Mouse (Mus musculus) liver, embryonic 14.5 days (tissue): ENCODE results near the gene Afdn. TPM values are rescaled to one million over a fixed set of nuclear protein-coding genes. Genes with fewer than 3 reads are reported as not detected.

ENCODE experiments used
- ATAC-seq: fragments of 200-750 bp; cut with Nextera tagmentation; 2 replicates; pipeline ENCODE4 v1.8.0; 2017; ENCODE audit warnings: moderate number of reproducible peaks, mild to moderate bottlenecking, moderate library complexity; ENCODE audit not compliant: insufficient read depth
- DNase-seq, 3 experiments: peaks; one replicate each; pipeline ENCODE4 v3.0.0-alpha.2; 2012 to 2013; ENCODE audit warnings: low read depth in 3 of 3, low spot score in 3 of 3
- H3K27ac ChIP-seq: fragments of 300-500 bp; sonication (generic); 2 replicates; pipeline ENCODE4 v1.5.1; 2014; ENCODE audit warnings: moderate library complexity, mild to moderate bottlenecking, control low read depth, inconsistent platforms
- H3K27me3 ChIP-seq: fragments of 300-500 bp; sonication (generic); 2 replicates; pipeline ENCODE4 v1.6.1; 2014; ENCODE audit warnings: mild to moderate bottlenecking, low read length, moderate library complexity; ENCODE audit not compliant: control insufficient read depth, insufficient read depth
- H3K36me3 ChIP-seq: fragments of 300-500 bp; sonication (generic); replicated peaks from 2 replicates; pipeline ENCODE4 v1.6.1; 2014; ENCODE audit warnings: low read depth; ENCODE audit not compliant: control insufficient read depth, insufficient read depth
- H3K4me1 ChIP-seq, 2 experiments: fragments of 200-500 bp in 1 of 2; fragments of 300-500 bp in 1 of 2; sonication (generic) in 1 of 2; replicated peaks; 2 replicates each; pipeline ENCODE4 v1.6.1; 2012 to 2014; ENCODE audit warnings: antibody characterized with exemption in 1 of 2, inconsistent platforms in 1 of 2, low read length in 1 of 2; ENCODE audit not compliant: control insufficient read depth in 2 of 2, insufficient read depth in 2 of 2
- H3K4me2 ChIP-seq: fragments of 300-500 bp; sonication (generic); 2 replicates; pipeline ENCODE4 v1.6.1; 2014; ENCODE audit warnings: low read depth, mild to moderate bottlenecking, control low read depth, moderate library complexity
- H3K4me3 ChIP-seq, 2 experiments: fragments of 200-500 bp in 1 of 2; fragments of 300-500 bp in 1 of 2; sonication (generic) in 1 of 2; 2 replicates each; pipeline ENCODE4 v1.5.1; 2012 to 2014; ENCODE audit warnings: low read depth in 2 of 2, low read length in 2 of 2, mild to moderate bottlenecking in 2 of 2, control low read depth in 1 of 2, inconsistent platforms in 1 of 2, moderate library complexity in 1 of 2; ENCODE audit not compliant: insufficient read depth in 1 of 2
- H3K9ac ChIP-seq: fragments of 300-500 bp; sonication (generic); replicated peaks from 2 replicates; pipeline ENCODE4 v1.6.1; 2014; ENCODE audit warnings: mild to moderate bottlenecking, control low read depth, moderate library complexity
- H3K9me3 ChIP-seq: fragments of 300-500 bp; sonication (generic); 2 replicates; pipeline ENCODE4 v1.6.1; 2016; ENCODE audit warnings: low read length, mixed read lengths; ENCODE audit not compliant: control insufficient read depth
- CTCF ChIP-seq: IDR thresholded peaks from 2 replicates; pipeline ENCODE4 v1.5.1; 2016; ENCODE audit warnings: antibody characterized with exemption, low read depth, control low read depth
- EP300 ChIP-seq: IDR thresholded peaks from 2 replicates; pipeline ENCODE4 v1.6.1; 2016; ENCODE audit warnings: antibody characterized with exemption, low read depth
- WGBS: fragments of 180-500 bp; shearing (Covaris S2); extraction: QIAGEN DNeasy Blood & Tissue Kit; methylation state at CpG from one replicate; pipeline ENCODE4 v1.1.7; 2014; ENCODE audit not compliant: insufficient replicate concordance; 5-methylcytosine and 5-hydroxymethylcytosine counted together
- polyA plus RNA-seq, 2 experiments: library from polyadenylated mRNA; depleted of rRNA in 1 of 2; stranded (reverse) in 1 of 2; unstranded in 1 of 2; fragments of >200 nt; fragmentation: Nextera tagmentation in 1 of 2; extraction: Ambion mirVana in 1 of 2; gene quantifications; 2 replicates each; pipeline versions ENCODE4 v1.2.1 to v1.2.3; 2012 to 2014

Afdn gene
- polyA plus RNA-seq, 2 experiments: 6.4 to 7.1 TPM

DNA sequence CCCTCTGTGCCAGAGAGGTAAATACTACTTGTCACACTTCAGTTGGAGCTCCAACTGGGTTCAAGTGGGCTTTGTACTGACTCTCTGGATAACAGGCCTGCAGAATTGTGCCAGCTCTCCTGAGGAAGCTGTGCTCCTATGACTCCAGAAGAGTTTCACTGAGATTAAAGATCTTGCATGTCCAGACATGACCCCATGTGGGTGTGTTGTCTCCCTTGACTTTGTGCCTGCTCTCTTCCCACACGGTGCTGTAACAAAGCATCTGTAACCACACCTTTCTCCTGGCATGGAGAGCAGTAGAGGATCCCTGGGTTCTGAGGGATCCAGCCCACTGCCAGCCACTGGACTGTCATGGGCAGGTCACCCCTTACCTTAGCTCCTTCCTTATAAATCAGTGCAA lies 95.1 kb downstream of the Afdn start:
- DNase-seq (no peak), ATAC-seq (no peak)
- Histone ChIP-seq H3K9ac (no peak overlapping the region), H3K4me2 (no peak overlapping the region), H3K36me3 (no peaks in the 10 kb centered on the region), H3K27ac (no peak overlapping the region), H3K4me1 (no peaks in the 10 kb centered on the region), H3K9me3 (no peaks in the 10 kb centered on the region), H3K4me3 (no peak overlapping the region), H3K27me3 (no peaks in the 10 kb centered on the region)
- WGBS: 56% methylated on average over 1 of the region's 1 CpGs
- no peak for TF ChIP-seq EP300

- DNase-seq (no peak), ATAC-seq (no peak)
- H3K27me3 ChIP-seq: no peaks in the 10 kb centered on the region
- no peaks in the 10 kb centered on the region for H3K4me1 ChIP-seq
- no peaks in the 10 kb centered on the region for H3K9me3 ChIP-seq
- H3K9ac ChIP-seq: no peak overlapping the region
- WGBS: 66% methylated on average over 5 of the region's 5 CpGs
- TF ChIP-seq EP300: no peak
- no peaks in the 10 kb centered on the region for H3K36me3 ChIP-seq
- H3K4me2 ChIP-seq: no peak overlapping the region
- no peak overlapping the region for H3K27ac ChIP-seq
- no peak overlapping the region for H3K4me3 ChIP-seq
Measured at GRCm38 (mm10) chr17:13856429-13857090, 96.2 kb downstream of the Afdn start.

GRCm38 (mm10) chr17:13865340-13865739 lies 105.0 kb downstream of the Afdn start:
- no peak for DNase-seq
- Histone ChIP-seq H3K27me3 (no peaks in the 10 kb centered on the region), H3K4me1 (0 out of 4 replicates have a peak, but pooled peaks cover 0 to 4% of the 10 kb centered on the region in 2 experiments), H3K9ac (no peak overlapping the region), H3K9me3 (no peaks in the 10 kb centered on the region), H3K4me2 (no peak overlapping the region), H3K4me3 (no peak overlapping the region), H3K27ac (no peak overlapping the region), H3K36me3 (no peaks in the 10 kb centered on the region)
- 57% methylated on average over 5 of the region's 5 CpGs for WGBS
- ATAC-seq: no peak
- TF ChIP-seq CTCF: no peak
- no peak for TF ChIP-seq EP300

DNA sequence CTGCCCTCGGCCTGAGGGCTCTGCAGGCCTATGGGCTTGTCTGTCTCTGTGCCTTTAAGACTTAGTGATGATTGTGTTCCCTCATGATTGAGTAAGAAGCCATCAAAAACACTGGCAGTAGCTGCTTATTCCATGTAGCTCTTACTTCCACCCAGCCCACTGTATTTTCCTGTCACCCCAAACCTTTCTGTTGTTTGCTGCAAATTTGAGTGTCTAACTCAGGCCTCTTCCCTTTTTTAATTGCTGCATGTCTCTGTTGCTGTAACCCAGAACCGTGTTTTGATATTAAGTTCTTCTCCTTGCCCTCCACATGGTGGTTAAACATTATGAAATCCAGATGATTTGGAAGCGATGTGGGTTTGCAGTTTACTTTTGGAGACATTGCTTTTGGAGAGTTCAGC lies 106.6 kb downstream of the Afdn start:
- ATAC-seq (no peak), DNase-seq (no peak)
- Histone ChIP-seq H3K4me1 (0 out of 4 replicates have a peak, but pooled peaks cover 0 to 4% of the 10 kb centered on the region in 2 experiments), H3K4me3 (no peak overlapping the region), H3K36me3 (no peaks in the 10 kb centered on the region), H3K27me3 (no peaks in the 10 kb centered on the region), H3K9ac (no peak overlapping the region), H3K9me3 (no peaks in the 10 kb centered on the region), H3K27ac (no peak overlapping the region), H3K4me2 (no peak overlapping the region)
- 55% methylated on average over 3 of the region's 3 CpGs for WGBS
- TF ChIP-seq EP300 (no peak), CTCF (no peak)

DNA sequence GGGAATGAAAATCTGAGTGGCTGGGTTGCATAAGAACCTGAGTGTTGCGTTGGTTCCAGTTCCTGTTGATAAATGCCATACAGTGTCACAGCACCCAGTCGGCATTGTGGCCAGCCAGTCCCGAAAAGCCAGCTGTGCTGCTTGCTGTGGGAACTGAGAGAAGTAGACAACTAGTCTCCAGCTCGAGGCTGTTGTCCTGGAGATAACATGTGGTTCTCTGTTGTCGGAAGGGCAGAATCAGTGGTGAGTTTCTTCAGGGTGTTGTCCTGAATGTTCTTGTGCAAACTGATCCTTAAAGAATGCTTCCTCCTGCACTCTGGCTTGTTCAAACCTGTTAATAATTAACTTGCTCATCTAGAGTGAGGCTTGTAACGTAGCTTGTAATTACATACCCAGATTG lies 107.1 kb downstream of the Afdn start:
- WGBS: 32% methylated on average over 6 of the region's 6 CpGs
- TF ChIP-seq CTCF: no peak
- TF ChIP-seq EP300: no peak
- no peak for ATAC-seq
- Histone ChIP-seq H3K4me1 (0 out of 4 replicates have a peak, but pooled peaks cover 0 to 4% of the 10 kb centered on the region in 2 experiments), H3K27ac (no peak overlapping the region), H3K27me3 (no peaks in the 10 kb centered on the region), H3K4me2 (peak overlapping the region; percentile 15; the same call in 1 of the 2 replicates), H3K9me3 (no peaks in the 10 kb centered on the region), H3K4me3 (no peak overlapping the region), H3K36me3 (no peaks in the 10 kb centered on the region), H3K9ac (no peak overlapping the region)
- DNase-seq: peak in 1 of 3 experiments; percentile 1
